ENCODE assay signal across 8 mouse cellular contexts in genomic region chr6:125422051-125422822, GRCm38 (mm10). TPM values are rescaled to one million over a fixed set of nuclear protein-coding genes. Genes with fewer than 3 reads are reported as not detected.
A peak's percentile ranks its signal among the peaks of the same experiment; 100 is the strongest.
DNase-seq lines count a peak whose midpoint lies in the region; ATAC-seq and TF ChIP-seq lines count a peak whose summit lies in the region.

No protein-coding gene starts in this region.

- H3K9ac ChIP-seq in heart, adult 2 months (ENCODE audit: low read depth, low read length), result no peak overlapping the region
- no peak overlapping the region for H3K9ac ChIP-seq in lung, embryonic 16.5 days (ENCODE audit: low read length)

- 23% methylated on average over 19 of the region's 20 CpGs for WGBS in heart, adult 2 months
- WGBS in kidney, adult 2 months, result 31% methylated on average over 19 of the region's 20 CpGs
- 15% methylated on average over 18 of the region's 20 CpGs for WGBS in lung, embryonic 16.5 days

- TF ChIP-seq POLR2A in heart, adult 2 months (IDR thresholded peaks at IDR 0.05; ENCODE audit: insufficient read depth, low read depth, low read length), result peak; percentile 24; the same call in 1 of the 2 replicates
- no peak for TF ChIP-seq POLR2A in kidney, adult 2 months (IDR thresholded peaks at IDR 0.05; ENCODE audit: low read depth, low read length)

- peak overlapping the region; percentile 46 for H3K4me2 ChIP-seq in lung, embryonic 16.5 days (ENCODE audit: low read depth, low read length)

- TF ChIP-seq CTCF in heart, adult 2 months (IDR thresholded peaks at IDR 0.05), result no peak
- TF ChIP-seq CTCF in kidney, adult 2 months (conservative IDR thresholded peaks at IDR 0.05; ENCODE audit: insufficient read depth, insufficient read length, low read depth, low read length), result no peak

- H3K9me3 ChIP-seq in lung, embryonic 16.5 days (ENCODE audit: control insufficient read depth, low read length), result no peaks in the 10 kb centered on the region

- H3K27me3 ChIP-seq in heart, adult 2 months (ENCODE audit: control insufficient read depth, insufficient read depth, low read length), result no peaks in the 10 kb centered on the region
- no peaks in the 10 kb centered on the region for H3K27me3 ChIP-seq in kidney, adult 2 months (replicated peaks; ENCODE audit: control insufficient read depth, insufficient read depth, low read length)
- H3K27me3 ChIP-seq in lung, embryonic 16.5 days (ENCODE audit: control insufficient read depth, insufficient read depth, low read depth, low read length), result no peaks in the 10 kb centered on the region

- H3K36me3 ChIP-seq in heart, adult 2 months (ENCODE audit: control insufficient read depth, insufficient read depth, low read length), result no peaks in the 10 kb centered on the region
- no peaks in the 10 kb centered on the region for H3K36me3 ChIP-seq in kidney, adult 2 months (ENCODE audit: control insufficient read depth, insufficient read depth, low read length)
- H3K36me3 ChIP-seq in lung, embryonic 16.5 days (ENCODE audit: control insufficient read depth, insufficient read depth, low read length), result no peaks in the 10 kb centered on the region

- peaks cover 1% of the 10 kb centered on the region; the same call in 1 of the 2 replicates for H3K4me1 ChIP-seq in heart, adult 2 months (ENCODE audit: control insufficient read depth, insufficient read depth, low read length)
- peaks cover 7% of the 10 kb centered on the region for H3K4me1 ChIP-seq in kidney, adult 2 months (ENCODE audit: control insufficient read depth, insufficient read depth, low read length)
- peaks cover 8% of the 10 kb centered on the region for H3K4me1 ChIP-seq in lung, embryonic 16.5 days (replicated peaks; ENCODE audit: control insufficient read depth, insufficient read depth, low read length)

- ATAC-seq in common myeloid progenitor, adult 5-6 weeks (replicated peaks; ENCODE audit: low read depth, poor library complexity, severe bottlenecking), result peak; percentile 62
- peak; percentile 73 for ATAC-seq in lung, embryonic 16.5 days (ENCODE audit: low read depth)
- ATAC-seq in neutrophil, adult 5-6 weeks (ENCODE audit: extremely low read depth, insufficient number of reproducible peaks, low FRiP score, poor library complexity, severe bottlenecking), result peak; percentile 23; the same call in 1 of the 2 replicates

- no peaks in the 10 kb centered on the region for H3K79me2 ChIP-seq in heart, adult 2 months (replicated peaks; ENCODE audit: control insufficient read depth, insufficient read depth, low read length)

- intact Hi-C loops in heart, adult 2 months (cut with DNase I), result no loop called here

- DNase-seq in heart, adult 11 months, result peak; percentile 97
- no peak for DNase-seq in heart, adult 8-10 months (ENCODE audit: low spot score)
- DNase-seq in heart, adult 2 months, result peak; percentile 73 to 74
- peak; percentile 76 for DNase-seq in kidney, adult 2 months
- peak; percentile 41 for DNase-seq in urinary bladder, postnatal 10 days (ENCODE audit: low spot score)

- no peak for TF ChIP-seq EP300 in heart, adult 2 months (IDR thresholded peaks at IDR 0.05; ENCODE audit: insufficient read depth, low read depth, low read length)

- no peak overlapping the region for H3K27ac ChIP-seq in heart, adult 2 months
- H3K27ac ChIP-seq in kidney, adult 2 months (ENCODE audit: insufficient read depth, low read depth, low read length), result no peak overlapping the region
- no peak overlapping the region for H3K27ac ChIP-seq in lung, embryonic 16.5 days (ENCODE audit: low read length)

- no peak overlapping the region for H3K4me3 ChIP-seq in heart, adult 2 months
- 0 out of 2 replicates have a peak overlapping the region, but pooled peaks have one; percentile 13 for H3K4me3 ChIP-seq in kidney, adult 2 months (ENCODE audit: insufficient read depth, low read depth, low read length)
- H3K4me3 ChIP-seq in lung, embryonic 16.5 days (ENCODE audit: low read length), result peak overlapping the region; percentile 18

RNA-seq across cellular contexts. Expression of gene Plekhg6, which starts 41.6 kb away (rescaled TPM):
- under 1 TPM in 2 of 4 experiments, not detected in 2; 0.06 to 0.09 TPM for total RNA-seq in heart, adult 8-10 months (2022)
- not detected in 2 replicates for total RNA-seq in common myeloid progenitor, adult 5-6 weeks (2017)
- total RNA-seq in heart, adult 2 months (2021), result under 1 TPM in 1 of 2 experiments, not detected in 1; 0.08 TPM
- polyA plus RNA-seq in heart, adult 2 months (2012; rRNA removed), result 0.06 and 0.14 TPM in 2 replicates
- 6.1 and 7.1 TPM in 2 replicates for polyA plus RNA-seq in kidney, adult 2 months (2012; rRNA removed)
- polyA plus RNA-seq in lung, embryonic 16.5 days (2015; fragmentation: Nextera tagmentation; extraction: Ambion mirVana), result 0.49 and 0.99 TPM in 2 replicates
- 0.25 and 0.35 TPM in 2 replicates for total RNA-seq in neutrophil, adult 5-6 weeks (2017)

Comparison
In these comparisons a context has a peak if more than half of its experiments do, and no peak if none do; other contexts are left out.
1. ATAC-seq: peak in every context shown above with its lines; median percentile 73 in lung, embryonic 16.5 days; 62 in common myeloid progenitor, adult 5-6 weeks; 23 in neutrophil, adult 5-6 weeks.